Mouse (Mus musculus) heart, adult 2 months (tissue): ENCODE results near the gene Gm21969.

ENCODE experiments used
- CTCF ChIP-seq: fragments of 200-600 bp; IDR thresholded peaks from 2 replicates; pipeline ENCODE4 v1.8.1; 2022; ENCODE audit warnings: antibody characterized with exemption, mild to moderate bottlenecking, moderate library complexity
- EP300 ChIP-seq: fragments of 200-500 bp; IDR thresholded peaks from 2 replicates; pipeline ENCODE4 v1.6.1; 2011; ENCODE audit warnings: low read depth, low read length, control low read depth; ENCODE audit not compliant: insufficient read depth
- POLR2A ChIP-seq: fragments of 200-500 bp; IDR thresholded peaks from 2 replicates; pipeline ENCODE4 v1.6.1; 2011; ENCODE audit warnings: mild to moderate bottlenecking, low read depth, low read length, control low read depth; ENCODE audit not compliant: insufficient read depth

- no peak for TF ChIP-seq POLR2A
- TF ChIP-seq CTCF, result no peak
- TF ChIP-seq EP300, result no peak
Measured at GRCm38 (mm10) chr4:139697755-139698154, 94.8 kb downstream of the Gm21969 start.
